31 mouse cellular contexts compared by ENCODE assay signal in genomic region chr1:21958013-21958412, GRCm38 (mm10). TPM values are rescaled to one million over a fixed set of nuclear protein-coding genes. Genes with fewer than 3 reads are reported as not detected.
"Had no signal": no experiment of that assay in that cellular context is flagged by ENCODE, and none has a peak within 500 bp of the region (broad histone marks: within the 10 kb centered on the region; RNA-seq: fewer than 3 reads in every experiment).

No protein-coding gene starts in this region.

- H3K27ac ChIP-seq: limb, embryonic 10.5 days; limb, embryonic 12.5 days; limb, embryonic 13.5 days; limb, embryonic 15.5 days; liver, embryonic 12.5 days; liver, embryonic 13.5 days; liver, embryonic 14.5 days; liver, embryonic 15.5 days; lung, embryonic 15.5 days; macrophage; midbrain, embryonic 10.5 days; midbrain, embryonic 12.5 days; midbrain, embryonic 13.5 days; midbrain, embryonic 15.5 days; neural tube, embryonic 12.5 days had no signal

- H3K9ac ChIP-seq: limb, embryonic 12.5 days; limb, embryonic 13.5 days; limb, embryonic 15.5 days; liver, embryonic 12.5 days; liver, embryonic 13.5 days; liver, embryonic 14.5 days; liver, embryonic 15.5 days; liver, postnatal 0 days; lung, embryonic 14.5 days; lung, embryonic 15.5 days; midbrain, embryonic 12.5 days; midbrain, embryonic 13.5 days; midbrain, embryonic 15.5 days; neural tube, embryonic 12.5 days had no signal

- H3K36me3 ChIP-seq: limb, embryonic 10.5 days; limb, embryonic 12.5 days; limb, embryonic 13.5 days; limb, embryonic 15.5 days; liver, embryonic 12.5 days; liver, embryonic 13.5 days; liver, embryonic 15.5 days; lung, embryonic 15.5 days; midbrain, embryonic 10.5 days; midbrain, embryonic 12.5 days; midbrain, embryonic 13.5 days; midbrain, embryonic 15.5 days; neural tube, embryonic 12.5 days had no signal

- H3K4me3 ChIP-seq: limb, embryonic 10.5 days; limb, embryonic 12.5 days; limb, embryonic 13.5 days; limb, embryonic 15.5 days; liver, embryonic 12.5 days; liver, embryonic 13.5 days; liver, embryonic 15.5 days; lung, embryonic 15.5 days; megakaryocyte, embryonic 14.5 days; midbrain, embryonic 10.5 days; midbrain, embryonic 12.5 days; midbrain, embryonic 13.5 days; midbrain, embryonic 15.5 days; myocyte; neural tube, embryonic 12.5 days had no signal

- ATAC-seq: liver, embryonic 12.5 days; liver, postnatal 0 days; lung, postnatal 0 days; midbrain, embryonic 13.5 days; midbrain, embryonic 15.5 days; midbrain, embryonic 16.5 days had no signal

- H3K4me2 ChIP-seq: limb, embryonic 12.5 days; limb, embryonic 13.5 days; limb, embryonic 15.5 days; liver, embryonic 11.5 days; liver, embryonic 12.5 days; liver, embryonic 13.5 days; liver, embryonic 15.5 days; lung, embryonic 14.5 days; lung, embryonic 15.5 days; midbrain, embryonic 12.5 days; midbrain, embryonic 13.5 days; midbrain, embryonic 15.5 days; neural tube, embryonic 12.5 days had no signal

- DNase-seq: left cerebral cortex, postnatal 4 days; liver; liver, embryonic 13.5 days; liver, postnatal 0 days; lung, adult 18-20 months; lung, adult 2 months; lung, embryonic 14.5 days; lung, postnatal 10 days; lung, postnatal 14 days; lung, postnatal 36 days; lung, postnatal 4 days; midbrain, embryonic 14.5 days had no signal

- H3K9me3 ChIP-seq: limb, embryonic 10.5 days; limb, embryonic 12.5 days; limb, embryonic 13.5 days; limb, embryonic 15.5 days; liver, embryonic 12.5 days; liver, embryonic 13.5 days; liver, embryonic 15.5 days; lung, embryonic 15.5 days; megakaryocyte, embryonic 14.5 days; midbrain, embryonic 10.5 days; midbrain, embryonic 12.5 days; midbrain, embryonic 13.5 days; midbrain, embryonic 15.5 days; neural tube, embryonic 12.5 days had no signal

RNA-seq across cellular contexts. Expression of gene Kcnq5, which starts 3.7 kb away (rescaled TPM):
- polyA plus RNA-seq: macrophage, myocyte had no signal
